Mouse (Mus musculus) liver, embryonic 16.5 days (tissue): Measurements from ENCODE around the gene Atg4b. TPM values are rescaled to one million over a fixed set of nuclear protein-coding genes. Genes with fewer than 3 reads are reported as not detected.
A peak's percentile ranks its signal among the peaks of the same experiment; 100 is the strongest.

ENCODE experiments used
- ATAC-seq: fragments of 200-750 bp; cut with Nextera tagmentation; 2 replicates; pipeline ENCODE4 v1.8.0; 2017; ENCODE audit warnings: low read depth, mild to moderate bottlenecking, moderate number of reproducible peaks, moderate library complexity
- H3K27ac ChIP-seq: fragments of 300-500 bp; sonication (generic); 2 replicates; pipeline ENCODE4 v1.5.1; 2014; ENCODE audit warnings: mild to moderate bottlenecking, low read length
- H3K27me3 ChIP-seq: fragments of 300-500 bp; sonication (generic); 2 replicates; pipeline ENCODE4 v1.6.1; 2014; ENCODE audit warnings: low read depth, low read length, mixed read lengths; ENCODE audit not compliant: control insufficient read depth, insufficient read depth
- H3K36me3 ChIP-seq: fragments of 300-500 bp; sonication (generic); 2 replicates; pipeline ENCODE4 v1.6.1; 2014; ENCODE audit warnings: mild to moderate bottlenecking; ENCODE audit not compliant: control insufficient read depth, insufficient read depth
- H3K4me1 ChIP-seq: fragments of 300-500 bp; sonication (generic); 2 replicates; pipeline ENCODE4 v1.6.1; 2014; ENCODE audit warnings: low read depth, low read length, mixed read lengths; ENCODE audit not compliant: control insufficient read depth
- H3K4me2 ChIP-seq: fragments of 300-500 bp; sonication (generic); 2 replicates; pipeline ENCODE4 v1.6.1; 2014; ENCODE audit warnings: low read depth, low read length, mixed read lengths
- H3K4me3 ChIP-seq: fragments of 300-500 bp; sonication (generic); 2 replicates; pipeline ENCODE4 v1.5.1; 2014; ENCODE audit warnings: low read depth, mild to moderate bottlenecking, low read length
- H3K9ac ChIP-seq: fragments of 300-500 bp; sonication (generic); 2 replicates; pipeline ENCODE4 v1.6.1; 2014; ENCODE audit warnings: low read depth, low read length
- H3K9me3 ChIP-seq: fragments of 300-500 bp; sonication (generic); replicated peaks from 2 replicates; pipeline ENCODE4 v1.6.1; 2016; ENCODE audit warnings: low read length; ENCODE audit not compliant: control insufficient read depth
- WGBS: fragments of 180-500 bp; shearing (Covaris S2); extraction: QIAGEN DNeasy Blood & Tissue Kit; methylation state at CpG from one replicate; pipeline ENCODE4 v1.1.7; 2014; ENCODE audit not compliant: insufficient replicate concordance; 5-methylcytosine and 5-hydroxymethylcytosine counted together
- polyA plus RNA-seq: library from polyadenylated mRNA; unstranded; fragments of >200 nt; fragmentation: Nextera tagmentation; extraction: Ambion mirVana; gene quantifications from 2 replicates; pipeline ENCODE4 v1.2.1, GENCODE M21; 2015

Atg4b gene
- polyA plus RNA-seq, 1 experiment from 2014 or later, result 63.0 TPM

DNA sequence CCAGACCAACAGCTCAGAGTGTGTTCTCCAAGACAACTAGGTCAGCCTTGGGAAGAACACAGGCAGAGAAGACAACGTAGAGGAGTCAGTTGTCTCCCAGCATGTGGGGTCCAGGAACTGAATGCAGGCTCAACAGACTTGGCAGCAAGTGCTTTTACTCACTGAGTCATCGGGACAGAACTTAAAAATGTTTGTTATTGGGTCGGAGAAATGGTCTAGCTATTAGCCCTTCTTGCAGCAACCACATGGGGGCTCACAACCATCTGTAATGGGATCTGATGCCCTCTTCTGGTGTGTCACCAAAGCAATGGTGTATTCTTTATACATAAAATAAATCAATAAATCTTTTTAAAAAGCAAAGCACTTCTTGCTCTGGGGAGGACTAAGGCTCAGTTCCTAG, 25.2 kb upstream of the Atg4b start:
- H3K9ac ChIP-seq, result no peak overlapping the region
- 79% methylated on average over 3 of the region's 3 CpGs for WGBS
- no peaks in the 10 kb centered on the region for H3K27me3 ChIP-seq
- H3K4me2 ChIP-seq, result no peak overlapping the region
- no peak overlapping the region for H3K27ac ChIP-seq
- no peaks in the 10 kb centered on the region for H3K4me1 ChIP-seq
- H3K4me3 ChIP-seq, result no peak overlapping the region
- no peak for ATAC-seq
- H3K36me3 ChIP-seq, result no peaks in the 10 kb centered on the region
- no peaks in the 10 kb centered on the region for H3K9me3 ChIP-seq

DNA sequence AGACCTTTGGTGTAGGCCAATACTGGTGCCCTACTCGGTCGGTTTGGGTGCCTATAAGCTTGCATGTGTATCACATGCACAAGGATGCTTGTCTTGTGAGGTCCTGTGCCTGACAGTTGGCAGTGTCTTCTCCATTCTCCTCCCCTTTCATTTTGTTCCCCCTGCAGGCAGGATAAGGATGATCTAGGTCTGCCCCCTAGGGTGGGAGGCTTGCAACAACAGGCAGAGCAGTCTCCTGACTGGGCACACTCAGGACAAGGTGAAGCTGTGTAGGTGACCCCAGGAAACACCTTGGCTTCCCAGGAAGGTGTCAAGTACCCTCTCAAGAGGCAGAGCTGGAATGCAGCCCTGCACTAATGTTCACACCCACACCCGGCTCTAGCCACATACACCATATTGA, 24.3 kb upstream of the Atg4b start:
- Histone ChIP-seq H3K27me3 (no peaks in the 10 kb centered on the region), H3K9ac (no peak overlapping the region), H3K36me3 (no peaks in the 10 kb centered on the region), H3K27ac (no peak overlapping the region), H3K4me3 (no peak overlapping the region), H3K9me3 (no peaks in the 10 kb centered on the region), H3K4me1 (no peaks in the 10 kb centered on the region), H3K4me2 (no peak overlapping the region)
- peak; percentile 43 for ATAC-seq
- WGBS, result 45% methylated on average over 3 of the region's 3 CpGs

DNA sequence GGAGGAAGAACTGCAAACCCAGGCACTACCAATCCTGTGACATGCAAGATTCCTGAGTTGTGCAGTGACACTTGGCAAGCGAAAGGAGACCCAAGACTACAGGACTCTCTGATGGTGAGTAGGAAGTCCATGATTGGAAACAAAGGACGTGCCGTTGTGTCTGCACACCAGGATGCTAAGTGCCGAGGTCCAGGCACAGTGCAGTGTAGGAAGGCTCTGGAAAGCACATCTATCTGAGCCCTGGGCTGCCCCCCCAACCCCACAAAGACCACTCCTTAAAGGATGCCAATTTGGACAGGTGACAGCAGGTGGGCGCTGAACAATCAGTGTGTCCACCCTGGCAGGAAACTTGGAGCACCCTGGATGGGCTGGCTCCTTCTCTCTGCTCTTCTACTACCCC, 20.2 kb upstream of the Atg4b start:
- H3K9ac ChIP-seq, result no peak overlapping the region
- no peaks in the 10 kb centered on the region for H3K4me1 ChIP-seq
- H3K4me2 ChIP-seq, result no peak overlapping the region
- no peak overlapping the region for H3K27ac ChIP-seq
- H3K9me3 ChIP-seq, result no peaks in the 10 kb centered on the region
- 71% methylated on average over 5 of the region's 5 CpGs for WGBS
- no peak overlapping the region for H3K4me3 ChIP-seq
- ATAC-seq, result no peak
- H3K27me3 ChIP-seq, result no peaks in the 10 kb centered on the region
- H3K36me3 ChIP-seq, result no peaks in the 10 kb centered on the region

DNA sequence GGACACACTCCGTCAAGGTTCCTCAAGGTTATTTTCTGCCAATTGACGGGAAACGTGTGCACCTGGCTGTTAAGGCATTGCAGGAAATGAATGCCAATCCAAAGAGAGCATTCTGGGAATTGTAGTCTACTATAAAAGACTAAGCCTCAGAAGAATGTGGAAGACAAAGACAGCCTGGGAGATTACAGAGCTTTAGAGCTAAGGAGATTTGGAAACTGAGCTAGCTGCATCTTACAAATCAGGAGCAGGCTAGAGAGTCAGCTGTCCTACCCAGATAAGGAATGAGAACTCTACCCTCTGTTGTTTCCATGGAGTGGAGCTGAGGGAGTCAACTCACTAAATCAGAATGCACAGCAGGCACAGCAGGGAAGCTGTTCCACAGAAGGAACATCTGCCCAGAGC, 19.4 kb upstream of the Atg4b start:
- WGBS, result 61% methylated on average over 3 of the region's 3 CpGs
- Histone ChIP-seq H3K27ac (no peak overlapping the region), H3K36me3 (no peaks in the 10 kb centered on the region), H3K9me3 (no peaks in the 10 kb centered on the region), H3K9ac (no peak overlapping the region), H3K4me3 (no peak overlapping the region), H3K4me2 (no peak overlapping the region), H3K4me1 (no peaks in the 10 kb centered on the region), H3K27me3 (no peaks in the 10 kb centered on the region)
- no peak for ATAC-seq

DNA sequence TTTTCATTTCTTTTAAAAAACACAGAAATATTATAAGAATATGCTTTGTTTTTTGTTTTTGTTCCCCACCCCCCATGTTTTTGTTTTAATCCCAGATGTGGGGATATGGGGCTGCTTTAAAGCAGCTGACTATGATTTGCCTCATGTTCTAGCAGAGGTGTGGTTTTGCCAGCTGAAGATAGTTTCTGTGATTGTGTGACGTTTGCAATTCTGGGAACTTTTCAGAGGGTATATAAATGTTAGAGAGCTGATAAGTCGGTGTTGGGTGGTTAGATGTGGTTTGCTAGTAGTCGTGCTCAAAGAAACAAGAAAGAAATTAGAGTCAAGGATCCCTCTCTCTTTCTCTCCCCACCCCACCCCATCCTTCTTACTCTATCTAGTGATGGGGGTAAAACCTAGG, 15.4 kb upstream of the Atg4b start:
- H3K9ac ChIP-seq, result no peak overlapping the region
- no peak overlapping the region for H3K4me3 ChIP-seq
- H3K27me3 ChIP-seq, result no peaks in the 10 kb centered on the region
- no peak overlapping the region for H3K27ac ChIP-seq
- H3K9me3 ChIP-seq, result no peaks in the 10 kb centered on the region
- ATAC-seq, result no peak
- 31% methylated on average over 3 of the region's 3 CpGs for WGBS
- H3K4me2 ChIP-seq, result no peak overlapping the region
- no peaks in the 10 kb centered on the region for H3K36me3 ChIP-seq
- no peaks in the 10 kb centered on the region for H3K4me1 ChIP-seq

DNA sequence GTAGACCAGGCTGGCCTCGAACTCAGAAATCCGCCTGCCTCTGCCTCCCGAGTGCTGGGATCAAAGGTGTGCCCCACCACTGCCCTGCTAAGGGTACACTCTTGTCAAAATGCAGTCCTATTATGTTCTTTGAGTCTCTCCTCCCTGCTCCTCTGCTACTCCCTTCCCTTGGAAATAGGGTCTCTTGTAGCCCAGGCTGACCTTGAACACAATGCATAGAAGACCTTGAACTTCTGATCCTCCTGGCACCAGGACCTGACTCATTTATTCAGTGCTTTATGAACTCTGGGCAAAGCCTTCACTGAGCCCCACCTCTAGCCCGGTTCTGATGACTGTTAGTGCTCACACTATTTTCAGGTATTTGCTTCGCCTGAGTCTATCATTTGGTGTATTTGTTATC, 13.6 kb upstream of the Atg4b start:
- Histone ChIP-seq H3K9ac (no peak overlapping the region), H3K4me1 (peaks cover 13% of the 10 kb centered on the region), H3K36me3 (no peaks in the 10 kb centered on the region), H3K4me2 (no peak overlapping the region), H3K4me3 (no peak overlapping the region), H3K9me3 (no peaks in the 10 kb centered on the region), H3K27me3 (no peaks in the 10 kb centered on the region), H3K27ac (no peak overlapping the region)
- no peak for ATAC-seq
- WGBS, result 83% methylated on average over 5 of the region's 5 CpGs

DNA sequence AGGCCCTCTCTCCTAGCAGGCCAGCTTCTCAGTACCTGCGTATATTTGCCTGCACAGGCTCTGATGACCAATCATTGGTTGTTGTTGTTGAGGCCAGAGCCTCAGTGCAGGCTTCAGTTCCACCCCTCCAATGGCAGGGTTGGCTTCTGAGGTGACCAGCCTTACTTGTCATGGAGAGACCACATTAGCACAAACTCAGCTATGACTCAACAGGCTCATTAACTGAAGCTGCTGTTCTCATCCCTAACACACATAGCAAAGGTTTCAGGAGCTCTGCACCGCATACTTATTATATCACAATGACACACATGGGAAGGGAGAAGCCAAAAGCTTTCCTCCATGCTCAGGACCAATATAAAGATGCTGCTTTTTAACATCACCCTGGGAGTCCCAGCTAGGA, 10.6 kb upstream of the Atg4b start:
- 78% methylated on average over 2 of the region's 2 CpGs for WGBS
- peaks cover 13% of the 10 kb centered on the region for H3K4me1 ChIP-seq
- H3K27ac ChIP-seq, result no peak overlapping the region
- no peak overlapping the region for H3K9ac ChIP-seq
- ATAC-seq, result no peak
- no peaks in the 10 kb centered on the region for H3K36me3 ChIP-seq
- H3K27me3 ChIP-seq, result no peaks in the 10 kb centered on the region
- no peak overlapping the region for H3K4me3 ChIP-seq
- no peak overlapping the region for H3K4me2 ChIP-seq
- no peaks in the 10 kb centered on the region for H3K9me3 ChIP-seq

DNA sequence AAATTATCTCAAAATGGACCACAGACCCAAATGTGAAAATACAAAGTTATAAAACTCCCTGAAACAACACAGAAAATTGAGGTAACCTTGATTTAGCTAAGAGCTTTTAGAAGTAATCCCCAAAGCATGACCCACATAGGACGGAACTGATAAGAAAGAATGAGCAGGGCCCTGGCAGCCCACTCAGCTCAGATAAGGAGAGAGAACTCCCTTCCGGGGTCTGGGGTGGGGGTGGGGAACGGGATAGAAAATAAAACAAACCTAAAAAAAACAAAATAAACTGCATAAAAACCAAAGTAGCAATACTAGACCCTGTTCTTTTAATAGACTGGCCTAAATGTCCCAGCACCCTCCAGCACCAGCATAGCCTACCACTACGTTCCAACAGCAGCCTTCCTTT, 9.3 kb upstream of the Atg4b start:
- no peaks in the 10 kb centered on the region for H3K9me3 ChIP-seq
- 27% methylated on average over 4 of the region's 4 CpGs for WGBS
- H3K4me3 ChIP-seq, result no peak overlapping the region
- H3K9ac ChIP-seq, result no peak overlapping the region
- peak; percentile 72 for ATAC-seq
- H3K27ac ChIP-seq, result no peak overlapping the region
- H3K4me2 ChIP-seq, result peak overlapping the region; percentile 15; the same call in 1 of the 2 replicates
- peaks cover 13% of the 10 kb centered on the region for H3K4me1 ChIP-seq
- H3K27me3 ChIP-seq, result no peaks in the 10 kb centered on the region
- H3K36me3 ChIP-seq, result no peaks in the 10 kb centered on the region

DNA sequence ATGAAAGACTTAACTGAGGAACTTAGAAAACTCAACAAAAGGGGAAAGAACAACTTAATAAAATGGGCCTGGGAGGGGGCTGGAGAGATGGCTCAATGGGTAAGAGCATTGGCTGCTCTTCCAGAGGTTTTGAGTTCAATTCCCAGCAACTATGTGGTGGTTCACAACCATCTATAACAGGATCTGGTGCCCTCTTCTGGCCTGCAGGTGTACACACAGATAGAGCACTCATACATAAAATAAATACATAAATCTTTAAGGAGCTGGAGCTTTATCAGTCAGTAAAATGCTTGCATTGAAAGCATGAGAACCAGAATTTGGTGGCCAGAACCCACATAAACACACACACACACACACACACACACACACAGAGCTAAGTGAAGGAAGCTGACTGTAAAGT, 8.4 kb upstream of the Atg4b start:
- no peak overlapping the region for H3K27ac ChIP-seq
- no peak overlapping the region for H3K9ac ChIP-seq
- no peaks in the 10 kb centered on the region for H3K9me3 ChIP-seq
- H3K4me2 ChIP-seq, result no peak overlapping the region
- peaks cover 13% of the 10 kb centered on the region for H3K4me1 ChIP-seq
- H3K27me3 ChIP-seq, result no peaks in the 10 kb centered on the region
- ATAC-seq, result no peak
- H3K4me3 ChIP-seq, result no peak overlapping the region
- H3K36me3 ChIP-seq, result no peaks in the 10 kb centered on the region

DNA sequence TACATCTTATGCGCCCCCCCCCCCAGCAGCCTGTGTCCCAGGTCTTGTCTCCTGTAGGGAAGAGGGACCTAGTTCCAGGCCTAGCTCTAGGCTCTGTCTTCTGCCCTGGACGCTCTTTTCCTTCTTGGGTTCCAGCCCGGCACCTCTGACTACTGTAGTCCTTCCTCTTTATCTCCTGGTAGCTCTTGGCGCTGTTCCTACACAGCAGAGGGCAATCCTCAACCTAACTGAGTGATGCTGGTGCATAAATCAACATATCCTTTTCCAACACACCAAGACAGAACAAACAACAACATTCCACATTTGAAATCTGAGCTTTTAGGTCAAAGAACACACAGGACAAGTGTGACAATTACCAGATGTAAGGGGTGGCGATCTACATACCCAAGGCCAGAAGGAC, 5.1 kb upstream of the Atg4b start:
- no peak overlapping the region for H3K27ac ChIP-seq
- no peak overlapping the region for H3K4me2 ChIP-seq
- 69% methylated on average over 5 of the region's 5 CpGs for WGBS

More for the DNA sequence above, 5.1 kb upstream of the Atg4b start:
- Histone ChIP-seq H3K9ac (no peak overlapping the region), H3K36me3 (0 out of 2 replicates have a peak, but pooled peaks cover 2% of the 10 kb centered on the region), H3K27me3 (no peaks in the 10 kb centered on the region), H3K9me3 (no peaks in the 10 kb centered on the region), H3K4me1 (peaks cover 16% of the 10 kb centered on the region), H3K4me3 (no peak overlapping the region)
- no peak for ATAC-seq
